Mouse (Mus musculus) lung, postnatal 0 days (tissue): Measurements from ENCODE around the gene Pnmt. TPM values are rescaled to one million over a fixed set of nuclear protein-coding genes. Genes with fewer than 3 reads are reported as not detected.

Experiments used
- ATAC-seq: fragments of 200-750 bp; cut with Nextera tagmentation; 2 replicates; pipeline ENCODE4 v1.8.0; 2017; ENCODE audit warnings: moderate library complexity
- DNase-seq: peaks from one replicate; pipeline ENCODE4 v3.0.0-alpha.2; 2016; ENCODE audit warnings: low spot score
- H3K27ac ChIP-seq: fragments of 300-500 bp; sonication (generic); 2 replicates; pipeline ENCODE4 v1.5.1; 2014; ENCODE audit warnings: antibody characterized with exemption, mild to moderate bottlenecking, low read length, mixed read lengths
- H3K27me3 ChIP-seq: fragments of 300-500 bp; sonication (generic); replicated peaks from 2 replicates; pipeline ENCODE4 v1.6.1; 2014; ENCODE audit warnings: low read length, mixed read lengths; ENCODE audit not compliant: insufficient read depth
- H3K36me3 ChIP-seq: fragments of 300-500 bp; sonication (generic); 2 replicates; pipeline ENCODE4 v1.6.1; 2014; ENCODE audit warnings: low read length, mixed read lengths; ENCODE audit not compliant: insufficient read depth
- H3K4me1 ChIP-seq: fragments of 300-500 bp; sonication (generic); 2 replicates; pipeline ENCODE4 v1.6.1; 2014; ENCODE audit warnings: antibody characterized with exemption, low read depth, low read length, mixed read lengths; ENCODE audit not compliant: insufficient read depth
- H3K4me2 ChIP-seq: fragments of 300-500 bp; sonication (generic); replicated peaks from 2 replicates; pipeline ENCODE4 v1.6.1; 2014; ENCODE audit warnings: low read depth, mild to moderate bottlenecking, low read length, moderate library complexity, mixed read lengths
- H3K4me3 ChIP-seq: fragments of 300-500 bp; sonication (generic); 2 replicates; pipeline ENCODE4 v1.5.1; 2014; ENCODE audit warnings: low read depth, low read length
- H3K9ac ChIP-seq: fragments of 300-500 bp; sonication (generic); replicated peaks from 2 replicates; pipeline ENCODE4 v1.6.1; 2014; ENCODE audit warnings: low read depth, mild to moderate bottlenecking
- H3K9me3 ChIP-seq: fragments of 300-500 bp; sonication (generic); 2 replicates; pipeline ENCODE4 v1.6.1; 2016; ENCODE audit warnings: low read length, mixed read lengths
- CTCF ChIP-seq: IDR thresholded peaks from 2 replicates; pipeline ENCODE4 v1.5.1; 2016; ENCODE audit warnings: antibody characterized with exemption, mild to moderate bottlenecking
- EP300 ChIP-seq: IDR thresholded peaks from 2 replicates; pipeline ENCODE4 v1.6.1; 2016; ENCODE audit warnings: antibody characterized with exemption, mild to moderate bottlenecking, control low read depth
- WGBS: fragments of 180-500 bp; shearing (Covaris S2); extraction: QIAGEN DNeasy Blood & Tissue Kit; methylation state at CpG from one replicate; pipeline ENCODE4 v1.1.7; 2014; 5-methylcytosine and 5-hydroxymethylcytosine counted together
- polyA plus RNA-seq: library from polyadenylated mRNA; unstranded; fragments of >200 nt; fragmentation: Nextera tagmentation; extraction: Ambion mirVana; gene quantifications from 2 replicates; pipeline ENCODE4 v1.2.1, GENCODE M21; 2015

Gene Pnmt
- polyA plus RNA-seq, 1 experiment from 2014 or later: not detected

GRCm38 (mm10) chr11:98383261-98384030 is 2.8 kb upstream of the Pnmt start, which contains the start of gene Tcap:
Tcap (plus strand) TSS chr11:98383811.
- Histone ChIP-seq H3K9me3 (no peaks in the 10 kb centered on the region), H3K36me3 (peaks cover 12% of the 10 kb centered on the region), H3K9ac (no peak within 1 kb of the TSS), H3K4me1 (no peaks in the 10 kb centered on the region), H3K27ac (no peak within 1 kb of the TSS), H3K4me2 (no peak within 1 kb of the TSS), H3K27me3 (peaks cover 13% of the 10 kb centered on the region; the same call in 1 of the 2 replicates), H3K4me3 (no peak within 1 kb of the TSS)
- 50% methylated on average over 14 of the region's 14 CpGs for WGBS
- no peak for TF ChIP-seq CTCF
- TF ChIP-seq EP300: no peak
- ATAC-seq (no peak), DNase-seq (no peak)

GRCm38 (mm10) chr11:98384216-98384615 is 2.0 kb upstream of the Pnmt start:
- no peak overlapping the region for H3K4me2 ChIP-seq
- peaks cover 6% of the 10 kb centered on the region; the same call in 1 of the 2 replicates for H3K36me3 ChIP-seq
- DNase-seq: no peak
- TF ChIP-seq CTCF (no peak), EP300 (no peak)
- 78% methylated on average over 20 of the region's 20 CpGs for WGBS
- no peaks in the 10 kb centered on the region for H3K9me3 ChIP-seq
- no peak for ATAC-seq
- no peaks in the 10 kb centered on the region for H3K4me1 ChIP-seq
- H3K27ac ChIP-seq: no peak overlapping the region
- H3K27me3 ChIP-seq: peaks cover 13% of the 10 kb centered on the region; the same call in 1 of the 2 replicates
- H3K4me3 ChIP-seq: no peak overlapping the region
- no peak overlapping the region for H3K9ac ChIP-seq

GRCm38 (mm10) chr11:98384721-98385637 is 1.3 kb upstream of the Pnmt start:
- DNase-seq (no peak), ATAC-seq (no peak)
- no peak overlapping the region for H3K9ac ChIP-seq
- no peak overlapping the region for H3K27ac ChIP-seq
- TF ChIP-seq EP300: no peak
- TF ChIP-seq CTCF: no peak
- no peaks in the 10 kb centered on the region for H3K9me3 ChIP-seq
- H3K27me3 ChIP-seq: peaks cover 13% of the 10 kb centered on the region; the same call in 1 of the 2 replicates
- no peak overlapping the region for H3K4me2 ChIP-seq
- peaks cover 6% of the 10 kb centered on the region; the same call in 1 of the 2 replicates for H3K36me3 ChIP-seq
- no peaks in the 10 kb centered on the region for H3K4me1 ChIP-seq
- H3K4me3 ChIP-seq: no peak overlapping the region
- 73% methylated on average over 8 of the region's 8 CpGs for WGBS

GRCm38 (mm10) chr11:98386596-98386995 is 346 bp downstream of the Pnmt start:
- no peaks in the 10 kb centered on the region for H3K9me3 ChIP-seq
- no peaks in the 10 kb centered on the region for H3K36me3 ChIP-seq
- no peak overlapping the region for H3K27ac ChIP-seq
- DNase-seq (no peak), ATAC-seq (no peak)
- H3K4me3 ChIP-seq: no peak overlapping the region
- peak; percentile 41 for TF ChIP-seq CTCF
- TF ChIP-seq EP300: no peak
- no peaks in the 10 kb centered on the region for H3K4me1 ChIP-seq
- 11% methylated on average over 24 of the region's 24 CpGs for WGBS
- peaks cover 13% of the 10 kb centered on the region; the same call in 1 of the 2 replicates for H3K27me3 ChIP-seq
- H3K4me2 ChIP-seq: no peak overlapping the region
- H3K9ac ChIP-seq: no peak overlapping the region

- Histone ChIP-seq H3K9me3 (no peaks in the 10 kb centered on the region), H3K4me1 (no peaks in the 10 kb centered on the region), H3K27me3 (peaks cover 13% of the 10 kb centered on the region; the same call in 1 of the 2 replicates), H3K27ac (no peak overlapping the region), H3K36me3 (no peaks in the 10 kb centered on the region), H3K4me3 (no peak overlapping the region), H3K9ac (no peak overlapping the region), H3K4me2 (no peak overlapping the region)
- TF ChIP-seq CTCF (no peak), EP300 (no peak)
- DNase-seq (no peak), ATAC-seq (no peak)
- WGBS: 39% methylated on average over 14 of the region's 14 CpGs
Measured at GRCm38 (mm10) chr11:98387056-98387577, 867 bp downstream of the Pnmt start.

- Histone ChIP-seq H3K4me2 (no peak overlapping the region), H3K9me3 (no peaks in the 10 kb centered on the region), H3K36me3 (no peaks in the 10 kb centered on the region), H3K27ac (no peak overlapping the region), H3K27me3 (peaks cover 13% of the 10 kb centered on the region; the same call in 1 of the 2 replicates), H3K4me3 (no peak overlapping the region), H3K9ac (no peak overlapping the region), H3K4me1 (no peaks in the 10 kb centered on the region)
- ATAC-seq (peak; percentile 54), DNase-seq (peak; percentile 78)
- 48% methylated on average over 10 of the region's 10 CpGs for WGBS
- TF ChIP-seq EP300 (no peak), CTCF (peak; percentile 23; the same call in 1 of the 2 replicates)
Measured at GRCm38 (mm10) chr11:98388282-98388681, 2.0 kb downstream of the Pnmt start.
